Mouse (Mus musculus) common myeloid progenitor, adult 5-6 weeks (primary cell): ENCODE results near the gene Rnf114. TPM values are rescaled to one million over a fixed set of nuclear protein-coding genes. Genes with fewer than 3 reads are reported as not detected.

Experiments
- ATAC-seq: replicated peaks from 2 replicates; pipeline ENCODE4 v1.8.0; 2016; ENCODE audit warnings: low read depth, mild to moderate bottlenecking, moderate TSS enrichment, inconsistent platforms; ENCODE audit not compliant: poor library complexity, severe bottlenecking
- total RNA-seq: library from RNA; stranded (forward); fragments of 200-1000, 187-1606 nt; gene quantifications from 2 replicates; pipeline ENCODE4 v1.2.3, GENCODE M21; 2017

The Rnf114 gene
- total RNA-seq, 1 experiment from 2014 or later = 29.9 TPM

GRCm38 (mm10) chr2:167471585-167471984 is 20.9 kb upstream of the Rnf114 start:
- no peak for ATAC-seq

GRCm38 (mm10) chr2:167474218-167474617 is 18.2 kb upstream of the Rnf114 start:
- ATAC-seq = no peak

- ATAC-seq = no peak
These were observed 16.8 kb upstream of the Rnf114 start for GRCm38 (mm10) chr2:167475596-167475995.

- peak; percentile 46 for ATAC-seq
These were observed 16.2 kb upstream of the Rnf114 start for GRCm38 (mm10) chr2:167476200-167476688.

- no peak for ATAC-seq
These were observed 15.7 kb upstream of the Rnf114 start for GRCm38 (mm10) chr2:167476762-167477161.

DNA sequence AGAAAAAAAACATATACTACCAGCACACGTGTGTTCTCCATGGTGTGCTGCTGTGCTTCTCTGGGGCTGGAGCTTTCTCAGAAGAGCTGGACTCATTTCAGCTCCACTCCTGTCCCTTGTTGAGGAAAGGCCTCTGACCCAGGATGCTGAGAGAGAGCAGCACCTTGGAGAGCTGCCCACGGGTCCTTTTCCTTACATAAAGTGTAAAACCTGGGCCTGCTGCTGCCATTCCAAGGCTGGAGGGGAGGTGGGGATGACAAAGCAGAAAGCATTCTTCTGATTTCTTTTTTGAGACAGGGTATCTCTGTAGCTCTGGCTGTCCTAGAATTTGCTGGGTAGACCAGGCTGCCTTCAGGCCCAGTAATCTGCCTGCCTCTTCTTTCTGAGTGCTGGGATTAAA is 14.3 kb upstream of the Rnf114 start:
- no peak for ATAC-seq

GRCm38 (mm10) chr2:167479501-167479900 is 12.9 kb upstream of the Rnf114 start:
- ATAC-seq = no peak

DNA sequence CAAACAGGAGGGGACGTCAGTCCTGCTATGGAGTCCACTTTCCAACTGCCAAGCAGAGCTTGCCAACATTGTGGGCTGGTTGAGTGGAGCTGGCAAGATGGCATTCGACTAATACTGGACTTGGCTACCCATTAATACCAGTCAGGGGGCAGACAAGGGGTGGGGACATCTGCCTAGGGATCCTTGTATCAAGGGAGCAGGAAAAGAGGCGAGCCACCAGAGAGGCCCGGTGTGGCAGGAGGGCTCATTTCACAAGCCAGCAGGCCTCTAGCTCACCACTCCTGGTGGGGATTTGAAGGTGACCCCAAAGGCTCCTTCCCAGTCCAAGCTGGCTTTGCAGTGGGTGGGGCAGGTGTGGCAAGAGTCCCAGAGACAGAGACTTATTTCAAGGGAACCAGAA is 9.8 kb upstream of the Rnf114 start:
- no peak for ATAC-seq

DNA sequence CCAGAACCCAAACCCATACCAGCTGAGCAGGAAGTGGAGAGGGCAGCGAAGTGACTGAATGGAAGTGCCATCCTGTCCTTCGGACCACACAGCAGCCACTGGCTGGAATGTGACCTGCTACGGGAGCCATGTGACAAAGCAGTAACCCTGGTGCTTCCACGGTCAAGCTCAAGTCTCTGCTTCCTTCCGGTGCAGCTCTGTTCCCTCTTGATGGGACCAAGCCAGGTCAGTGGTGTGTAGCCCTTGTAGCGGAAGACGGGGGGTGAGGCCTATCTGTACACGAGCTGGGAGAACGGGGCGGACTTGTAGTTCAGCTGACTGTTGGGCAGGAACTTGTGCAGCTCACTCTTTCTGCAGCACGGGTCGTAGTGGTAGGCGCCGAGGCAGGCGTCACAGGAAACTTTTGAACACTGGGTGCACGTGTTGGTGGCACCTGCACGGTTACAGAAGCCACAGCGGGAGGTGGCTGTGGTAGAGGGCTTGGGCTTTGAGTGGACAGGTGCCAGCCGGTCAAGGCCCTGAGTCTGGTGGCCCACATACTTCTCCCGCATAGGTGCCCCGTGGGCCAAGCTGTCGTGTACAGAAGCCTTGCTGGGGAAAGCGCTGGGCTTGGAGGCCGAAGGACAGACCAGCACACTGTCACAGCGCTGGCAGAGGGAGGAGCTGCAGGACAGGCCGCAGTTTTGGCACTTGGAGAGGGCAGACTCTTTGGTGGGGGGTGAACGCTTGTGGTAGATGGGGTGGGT is 9.2 kb upstream of the Rnf114 start:
- ATAC-seq = no peak

DNA sequence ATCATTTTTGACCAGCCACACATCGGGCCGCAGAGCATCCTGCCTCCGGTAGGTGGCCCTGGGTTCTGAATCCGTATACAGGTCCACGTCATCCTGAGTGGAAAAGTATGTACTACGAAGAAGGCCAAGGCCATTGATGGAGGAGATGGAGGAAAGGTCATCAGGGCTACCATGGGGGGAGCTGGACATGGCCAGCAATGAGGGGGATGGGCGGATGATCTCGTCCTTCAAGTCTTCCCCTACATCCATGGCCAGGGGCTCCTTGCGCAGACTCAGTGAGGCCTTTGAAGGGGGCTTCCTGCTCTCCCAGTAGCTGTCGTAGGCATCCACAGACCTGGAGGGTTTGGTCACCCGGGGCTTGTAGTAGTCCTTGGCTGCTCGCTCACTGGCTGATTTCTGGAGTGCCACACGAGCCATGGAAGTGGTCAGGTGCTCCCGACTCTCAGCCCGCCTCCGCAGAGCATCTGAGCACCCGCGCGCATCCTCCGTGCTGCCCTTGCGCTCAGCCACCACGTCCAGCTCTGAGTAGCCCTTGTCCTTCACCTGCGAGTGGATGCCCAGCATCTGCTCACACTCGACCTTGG is 8.5 kb upstream of the Rnf114 start:
- no peak for ATAC-seq

DNA sequence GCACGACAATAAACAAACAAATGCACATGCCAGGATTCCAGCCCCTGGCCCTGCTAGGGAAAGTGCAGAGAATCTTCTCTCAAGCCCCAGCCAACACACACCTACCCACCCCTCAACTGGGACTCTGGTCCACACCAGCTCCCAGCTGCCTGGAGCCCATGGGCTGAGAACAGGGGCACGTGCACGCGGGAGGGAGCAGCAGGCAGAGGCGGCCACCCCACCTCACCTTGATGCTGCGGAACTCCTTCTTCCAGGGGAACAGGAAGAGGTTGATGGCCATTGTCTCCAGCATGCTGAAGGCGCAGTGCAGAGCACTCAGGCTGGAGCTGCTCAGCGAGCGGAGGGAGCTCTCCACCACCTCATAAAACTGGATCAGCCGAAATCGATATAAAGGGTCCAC is 7.5 kb upstream of the Rnf114 start:
- ATAC-seq = no peak

DNA sequence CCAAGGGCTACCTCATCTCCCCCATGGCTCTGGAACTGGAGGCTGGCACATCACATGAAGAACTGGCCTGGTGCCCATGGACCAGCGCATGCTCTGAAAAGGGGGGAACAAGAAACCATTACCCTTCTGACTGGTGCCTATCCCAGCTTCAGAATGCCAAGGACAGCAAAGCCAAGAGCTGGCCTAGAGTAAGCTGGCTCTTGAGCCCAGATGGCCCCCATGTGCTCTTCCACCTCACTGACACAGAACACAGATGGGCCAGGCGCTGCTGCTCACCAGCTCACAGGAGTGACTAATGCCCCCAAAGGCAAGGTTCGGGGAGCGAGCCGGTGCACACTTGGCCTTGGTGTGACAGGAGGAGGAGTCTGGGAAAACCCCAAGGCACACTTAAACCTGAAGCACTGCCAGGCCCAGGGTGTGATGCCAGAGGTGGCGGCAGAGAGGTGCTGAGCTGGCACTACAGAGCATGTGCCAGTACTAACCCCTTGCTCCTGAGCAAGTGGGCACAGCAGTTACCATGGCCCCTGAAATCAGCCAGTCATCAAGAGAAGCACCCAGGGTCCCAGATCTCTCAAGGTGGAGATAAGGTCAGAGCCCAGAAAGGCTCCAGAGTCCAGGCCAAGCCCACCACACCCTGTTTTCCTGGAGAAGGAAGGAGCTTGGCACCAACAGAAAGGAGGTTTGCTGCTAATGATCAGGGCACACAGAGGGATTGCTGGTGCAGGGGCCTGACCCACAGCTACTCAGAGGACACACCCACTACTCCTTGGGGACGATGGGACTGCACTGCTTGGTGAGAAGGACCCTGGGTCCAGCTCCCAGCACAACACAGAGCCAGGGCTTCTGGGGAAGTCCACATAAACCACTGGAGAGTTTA is 6.7 kb upstream of the Rnf114 start:
- no peak for ATAC-seq

GRCm38 (mm10) chr2:167486573-167486972 is 5.9 kb upstream of the Rnf114 start:
- ATAC-seq = no peak

- no peak for ATAC-seq
These were observed 4.9 kb upstream of the Rnf114 start for GRCm38 (mm10) chr2:167487551-167487950.

- ATAC-seq = no peak
These were observed 4.5 kb upstream of the Rnf114 start for GRCm38 (mm10) chr2:167487994-167488393.

DNA sequence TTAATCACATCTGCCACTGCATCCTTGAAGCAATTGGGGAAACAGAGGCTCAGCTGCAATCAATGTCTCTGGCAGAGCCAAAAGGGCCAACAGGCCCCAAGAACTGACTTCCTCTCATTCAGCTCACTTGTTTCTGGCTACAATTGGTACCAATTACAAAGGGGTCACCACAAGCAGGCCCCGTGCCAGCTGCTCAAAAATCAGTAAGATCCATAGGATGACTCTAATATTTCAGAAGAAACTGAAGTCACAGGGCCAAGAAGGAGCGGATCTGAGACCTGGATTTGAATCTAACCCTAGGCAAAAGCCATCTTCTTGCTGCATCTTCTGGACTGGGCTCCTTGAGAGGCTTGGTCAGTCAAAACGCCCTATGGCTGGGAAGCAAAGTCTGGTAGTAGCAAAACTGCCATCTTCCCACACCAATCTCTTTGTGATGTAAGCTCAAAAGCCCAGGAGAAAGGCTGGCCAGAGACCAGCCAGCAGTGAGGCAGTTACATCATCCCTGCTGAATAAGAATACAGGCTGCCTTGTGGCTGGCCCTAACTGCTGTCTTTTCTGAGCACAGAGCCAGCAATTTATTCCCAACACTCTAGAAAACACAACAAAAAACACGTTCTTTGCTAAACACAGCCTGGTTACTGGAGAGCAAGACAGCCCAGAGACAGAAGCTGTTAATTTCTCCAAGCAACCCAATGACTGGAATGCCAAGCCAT is 1.5 kb upstream of the Rnf114 start:
- ATAC-seq = no peak

DNA sequence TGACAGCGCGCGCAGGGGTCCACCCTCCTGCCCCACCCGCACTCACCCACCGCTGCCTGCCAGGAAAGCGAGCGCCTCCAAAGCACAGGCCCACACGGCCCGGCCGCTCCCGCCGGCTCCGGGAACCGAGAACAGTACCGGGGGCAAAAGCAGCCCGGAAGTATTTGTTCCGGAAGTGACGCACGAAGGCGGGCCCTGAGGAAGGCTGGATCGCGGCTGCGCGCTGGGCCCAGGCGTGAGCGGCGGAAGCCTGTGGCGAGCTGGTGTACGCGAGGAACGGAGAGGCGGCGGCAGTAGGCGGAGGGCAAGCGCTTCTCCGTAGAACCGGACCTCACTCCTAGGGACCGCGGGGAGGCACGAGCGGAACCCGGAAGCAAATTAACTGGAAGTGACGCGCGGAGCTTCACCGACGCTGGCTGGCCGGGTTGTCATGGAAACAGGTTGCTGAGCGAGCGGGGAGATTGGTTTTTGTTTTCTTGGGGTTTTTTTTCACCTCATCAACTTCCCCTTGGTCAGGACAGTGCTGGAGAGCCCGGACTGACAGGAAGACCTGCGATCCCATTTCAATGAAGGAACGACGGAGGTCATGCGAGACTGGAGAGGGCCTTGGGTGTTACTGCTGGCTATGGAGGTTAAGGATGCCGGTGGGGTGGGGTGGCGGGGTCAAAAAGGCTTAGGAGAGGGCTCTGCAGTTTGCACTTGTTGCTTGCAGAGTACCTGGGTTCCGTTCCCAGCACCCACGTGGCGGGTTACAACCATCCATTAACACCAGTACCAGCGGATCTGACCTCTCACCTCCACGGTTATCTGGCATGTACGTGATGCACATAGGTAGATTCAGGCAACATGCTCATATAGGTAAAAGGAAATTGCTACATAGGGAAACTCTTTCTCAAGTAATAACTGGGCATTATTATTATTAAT is 530 bp downstream of the Rnf114 start, which contains the start of gene Spata2:
Gene Spata2 (minus strand): TSS at position 175 of the 924 bp plus-strand sequence.
- peak; percentile 80 for ATAC-seq

DNA sequence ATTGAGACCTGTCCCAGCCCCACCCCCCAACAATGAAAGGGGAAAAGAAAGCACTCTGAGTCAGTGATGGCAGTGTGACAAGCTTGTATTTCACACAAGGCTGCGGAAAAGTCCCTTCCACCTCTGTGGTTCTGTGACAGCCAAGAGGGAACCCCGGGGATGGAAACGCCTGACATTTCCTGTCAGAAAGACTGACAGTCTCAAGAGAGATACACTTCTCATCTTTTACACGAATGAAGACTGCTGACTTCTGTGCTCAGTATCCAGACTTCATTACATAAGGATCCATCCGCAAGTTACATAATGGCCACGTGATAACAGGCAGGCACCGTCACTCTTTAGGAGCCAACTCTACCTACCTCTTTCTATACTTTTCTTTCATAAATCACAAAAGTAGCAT is 4.0 kb downstream of the Rnf114 start:
- no peak for ATAC-seq

- peak; percentile 67 for ATAC-seq
These were observed 4.8 kb downstream of the Rnf114 start for GRCm38 (mm10) chr2:167497272-167497671.
